Mouse (Mus musculus) intestine, embryonic 15.5 days (tissue): ENCODE data around the gene Umad1. TPM values are rescaled to one million over a fixed set of nuclear protein-coding genes. Genes with fewer than 3 reads are reported as not detected.

Experiments
- ATAC-seq: fragments of 200-750 bp; cut with Nextera tagmentation; 2 replicates; pipeline ENCODE4 v1.8.0; 2017; ENCODE audit warnings: moderate TSS enrichment, moderate library complexity
- H3K27ac ChIP-seq: fragments of 300-500 bp; sonication (generic); 2 replicates; pipeline ENCODE4 v1.5.1; 2015; ENCODE audit warnings: mild to moderate bottlenecking, inconsistent platforms
- H3K27me3 ChIP-seq: fragments of 300-500 bp; sonication (generic); replicated peaks from 2 replicates; pipeline ENCODE4 v1.6.1; 2015; ENCODE audit warnings: inconsistent platforms
- H3K36me3 ChIP-seq: fragments of 300-500 bp; sonication (generic); 2 replicates; pipeline ENCODE4 v1.6.1; 2015; ENCODE audit warnings: inconsistent platforms
- H3K4me1 ChIP-seq: fragments of 300-500 bp; sonication (generic); replicated peaks from 2 replicates; pipeline ENCODE4 v1.6.1; 2015; ENCODE audit warnings: inconsistent platforms
- H3K4me2 ChIP-seq: fragments of 300-500 bp; sonication (generic); replicated peaks from 2 replicates; pipeline ENCODE4 v1.6.1; 2015; ENCODE audit warnings: mild to moderate bottlenecking, inconsistent platforms
- H3K4me3 ChIP-seq: fragments of 300-500 bp; sonication (generic); replicated peaks from 2 replicates; pipeline ENCODE4 v1.5.1; 2015; ENCODE audit warnings: inconsistent platforms
- H3K9ac ChIP-seq: fragments of 300-500 bp; sonication (generic); 2 replicates; pipeline ENCODE4 v1.6.1; 2015; ENCODE audit warnings: inconsistent platforms
- H3K9me3 ChIP-seq: fragments of 300-500 bp; sonication (generic); 2 replicates; pipeline ENCODE4 v1.6.1; 2016; ENCODE audit warnings: inconsistent platforms
- WGBS: fragments of 180-500 bp; shearing (Covaris S2); methylation state at CpG from one replicate; pipeline ENCODE4 v1.1.7; 2015; 5-methylcytosine and 5-hydroxymethylcytosine counted together
- polyA plus RNA-seq: library from polyadenylated mRNA; unstranded; fragments of >200 nt; fragmentation: Nextera tagmentation; extraction: Ambion mirVana; gene quantifications from 2 replicates; pipeline ENCODE4 v1.2.1, GENCODE M21; 2015

Gene Umad1
- polyA plus RNA-seq, 1 experiment from 2014 or later, result 25.5 TPM

- no peak for ATAC-seq
- no peaks in the 10 kb centered on the region for H3K27me3 ChIP-seq
- H3K9me3 ChIP-seq, result no peaks in the 10 kb centered on the region
- peaks cover 6% of the 10 kb centered on the region; the same call in 1 of the 2 replicates for H3K4me1 ChIP-seq
- H3K9ac ChIP-seq, result no peak overlapping the region
- WGBS, result 65% methylated on average over 3 of the region's 3 CpGs
- H3K4me3 ChIP-seq, result no peak overlapping the region
- no peaks in the 10 kb centered on the region for H3K36me3 ChIP-seq
- no peak overlapping the region for H3K27ac ChIP-seq
- H3K4me2 ChIP-seq, result no peak overlapping the region
These were observed 215.2 kb downstream of the Umad1 start for GRCm38 (mm10) chr6:8474316-8474715.

- Histone ChIP-seq H3K36me3 (no peaks in the 10 kb centered on the region), H3K27ac (no peak overlapping the region), H3K27me3 (no peaks in the 10 kb centered on the region), H3K4me3 (no peak overlapping the region), H3K9me3 (no peaks in the 10 kb centered on the region), H3K9ac (no peak overlapping the region), H3K4me2 (no peak overlapping the region), H3K4me1 (peaks cover 6% of the 10 kb centered on the region; the same call in 1 of the 2 replicates)
- WGBS, result 65% methylated on average over 4 of the region's 4 CpGs
- ATAC-seq, result peak; percentile 39; the same call in 1 of the 2 replicates
These were observed 215.7 kb downstream of the Umad1 start for GRCm38 (mm10) chr6:8474820-8475219.

- no peaks in the 10 kb centered on the region for H3K27me3 ChIP-seq
- no peak overlapping the region for H3K27ac ChIP-seq
- WGBS, result 54% methylated on average over 1 of the region's 1 CpGs
- no peak overlapping the region for H3K4me3 ChIP-seq
- H3K4me1 ChIP-seq, result no peaks in the 10 kb centered on the region
- no peak overlapping the region for H3K4me2 ChIP-seq
- ATAC-seq, result no peak
- no peak overlapping the region for H3K9ac ChIP-seq
- no peaks in the 10 kb centered on the region for H3K36me3 ChIP-seq
- H3K9me3 ChIP-seq, result no peaks in the 10 kb centered on the region
These were observed 220.1 kb downstream of the Umad1 start for GRCm38 (mm10) chr6:8479176-8479575.

- Histone ChIP-seq H3K27me3 (no peaks in the 10 kb centered on the region), H3K4me3 (no peak overlapping the region), H3K4me1 (0 out of 2 replicates have a peak, but pooled peaks cover 2% of the 10 kb centered on the region), H3K4me2 (no peak overlapping the region), H3K27ac (no peak overlapping the region), H3K9me3 (no peaks in the 10 kb centered on the region), H3K36me3 (no peaks in the 10 kb centered on the region), H3K9ac (no peak overlapping the region)
- no peak for ATAC-seq
- WGBS, result 89% methylated on average over 17 of the region's 17 CpGs
These were observed 225.6 kb downstream of the Umad1 start for GRCm38 (mm10) chr6:8484437-8485275.

GRCm38 (mm10) chr6:8485414-8486175, 226.5 kb downstream of the Umad1 start:
- no peak overlapping the region for H3K9ac ChIP-seq
- ATAC-seq, result peak; percentile 58
- WGBS, result 70% methylated on average over 16 of the region's 16 CpGs

GRCm38 (mm10) chr6:8486391-8487043, 227.4 kb downstream of the Umad1 start:
- Histone ChIP-seq H3K36me3 (no peaks in the 10 kb centered on the region), H3K9me3 (no peaks in the 10 kb centered on the region), H3K9ac (no peak overlapping the region), H3K4me2 (no peak overlapping the region), H3K27ac (no peak overlapping the region), H3K4me3 (no peak overlapping the region), H3K4me1 (0 out of 2 replicates have a peak, but pooled peaks cover 2% of the 10 kb centered on the region), H3K27me3 (no peaks in the 10 kb centered on the region)
- WGBS, result 88% methylated on average over 17 of the region's 17 CpGs
- ATAC-seq, result no peak

More at GRCm38 (mm10) chr6:8485414-8486175, 226.5 kb downstream of the Umad1 start:
- Histone ChIP-seq H3K4me2 (no peak overlapping the region), H3K27ac (no peak overlapping the region), H3K4me1 (0 out of 2 replicates have a peak, but pooled peaks cover 2% of the 10 kb centered on the region), H3K9me3 (no peaks in the 10 kb centered on the region), H3K4me3 (no peak overlapping the region), H3K36me3 (no peaks in the 10 kb centered on the region), H3K27me3 (no peaks in the 10 kb centered on the region)

GRCm38 (mm10) chr6:8487044-8487853, 228.2 kb downstream of the Umad1 start:
- H3K36me3 ChIP-seq, result no peaks in the 10 kb centered on the region
- H3K27ac ChIP-seq, result no peak overlapping the region
- H3K27me3 ChIP-seq, result no peaks in the 10 kb centered on the region
- ATAC-seq, result no peak
- 59% methylated on average over 20 of the region's 20 CpGs for WGBS
- no peak overlapping the region for H3K4me3 ChIP-seq
- 0 out of 2 replicates have a peak, but pooled peaks cover 2% of the 10 kb centered on the region for H3K4me1 ChIP-seq
- no peak overlapping the region for H3K4me2 ChIP-seq
- no peak overlapping the region for H3K9ac ChIP-seq
- no peaks in the 10 kb centered on the region for H3K9me3 ChIP-seq

- Histone ChIP-seq H3K27me3 (no peaks in the 10 kb centered on the region), H3K4me2 (no peak overlapping the region), H3K9me3 (no peaks in the 10 kb centered on the region), H3K36me3 (no peaks in the 10 kb centered on the region), H3K4me1 (0 out of 2 replicates have a peak, but pooled peaks cover 2% of the 10 kb centered on the region), H3K9ac (no peak overlapping the region), H3K4me3 (no peak overlapping the region), H3K27ac (no peak overlapping the region)
- WGBS, result 53% methylated on average over 5 of the region's 5 CpGs
- no peak for ATAC-seq
These were observed 229.2 kb downstream of the Umad1 start for GRCm38 (mm10) chr6:8488249-8488648.

GRCm38 (mm10) chr6:8489266-8489665, 230.2 kb downstream of the Umad1 start:
- ATAC-seq, result no peak
- no peaks in the 10 kb centered on the region for H3K36me3 ChIP-seq
- H3K27ac ChIP-seq, result no peak overlapping the region
- no peak overlapping the region for H3K4me2 ChIP-seq
- H3K9me3 ChIP-seq, result no peaks in the 10 kb centered on the region
- no peaks in the 10 kb centered on the region for H3K27me3 ChIP-seq
- 0 out of 2 replicates have a peak, but pooled peaks cover 2% of the 10 kb centered on the region for H3K4me1 ChIP-seq
- 84% methylated on average over 7 of the region's 7 CpGs for WGBS
- H3K4me3 ChIP-seq, result no peak overlapping the region
- H3K9ac ChIP-seq, result no peak overlapping the region

- Histone ChIP-seq H3K4me2 (no peak overlapping the region), H3K4me3 (no peak overlapping the region), H3K27ac (no peak overlapping the region), H3K4me1 (0 out of 2 replicates have a peak, but pooled peaks cover 2% of the 10 kb centered on the region), H3K27me3 (no peaks in the 10 kb centered on the region), H3K9ac (no peak overlapping the region), H3K36me3 (no peaks in the 10 kb centered on the region), H3K9me3 (no peaks in the 10 kb centered on the region)
- 93% methylated on average over 1 of the region's 1 CpGs for WGBS
- ATAC-seq, result no peak
These were observed 231.0 kb downstream of the Umad1 start for GRCm38 (mm10) chr6:8489938-8490585.

- H3K4me1 ChIP-seq, result 0 out of 2 replicates have a peak, but pooled peaks cover 2% of the 10 kb centered on the region
- no peak overlapping the region for H3K27ac ChIP-seq
- no peaks in the 10 kb centered on the region for H3K36me3 ChIP-seq
- H3K4me3 ChIP-seq, result no peak overlapping the region
- no peak overlapping the region for H3K9ac ChIP-seq
- H3K9me3 ChIP-seq, result no peaks in the 10 kb centered on the region
- WGBS, result 93% methylated on average over 3 of the region's 3 CpGs
- H3K4me2 ChIP-seq, result no peak overlapping the region
- ATAC-seq, result no peak
- no peaks in the 10 kb centered on the region for H3K27me3 ChIP-seq
These were observed 233.2 kb downstream of the Umad1 start for GRCm38 (mm10) chr6:8492248-8492647.
